8 mouse cellular contexts compared by ENCODE assay signal in genomic region chr5:142441332-142442044, GRCm38 (mm10). TPM values are rescaled to one million over a fixed set of nuclear protein-coding genes. Genes with fewer than 3 reads are reported as not detected.
DNase-seq lines count a peak whose midpoint lies in the region; ATAC-seq lines count a peak whose summit lies in the region.

No protein-coding gene starts in this region.

- no peaks in the 10 kb centered on the region for H3K9me3 ChIP-seq in forebrain, embryonic 10.5 days
- no peaks in the 10 kb centered on the region for H3K9me3 ChIP-seq in forebrain, embryonic 16.5 days (ENCODE audit: control insufficient read depth, low read length)
- no peaks in the 10 kb centered on the region for H3K9me3 ChIP-seq in forebrain, embryonic 14.5 days (replicated peaks; ENCODE audit: control insufficient read depth, low read length)
- H3K9me3 ChIP-seq in liver, embryonic 12.5 days (replicated peaks) = no peaks in the 10 kb centered on the region
- H3K9me3 ChIP-seq in stomach, embryonic 15.5 days = no peaks in the 10 kb centered on the region

- WGBS in forebrain, embryonic 10.5 days = 69% methylated on average over 22 of the region's 22 CpGs
- WGBS in forebrain, embryonic 16.5 days = 64% methylated on average over 22 of the region's 22 CpGs
- 70% methylated on average over 22 of the region's 22 CpGs for WGBS in forebrain, embryonic 14.5 days
- 44% methylated on average over 22 of the region's 22 CpGs for WGBS in liver, embryonic 12.5 days (ENCODE audit: insufficient replicate concordance)
- 48% methylated on average over 22 of the region's 22 CpGs for WGBS in stomach, embryonic 15.5 days

- peaks cover 77% of the 10 kb centered on the region for H3K4me1 ChIP-seq in forebrain, embryonic 10.5 days
- H3K4me1 ChIP-seq in forebrain, embryonic 16.5 days (replicated peaks; ENCODE audit: control insufficient read depth, insufficient read depth, low read length) = peaks cover 25% of the 10 kb centered on the region
- peaks cover 14% of the 10 kb centered on the region for H3K4me1 ChIP-seq in forebrain, embryonic 14.5 days (ENCODE audit: control insufficient read depth, insufficient read depth, low read length)
- H3K4me1 ChIP-seq in liver, embryonic 12.5 days = peaks cover 77% of the 10 kb centered on the region
- peaks cover 56% of the 10 kb centered on the region for H3K4me1 ChIP-seq in stomach, embryonic 15.5 days

- H3K27me3 ChIP-seq in forebrain, embryonic 10.5 days (ENCODE audit: poor library complexity, severe bottlenecking) = peaks cover 23% of the 10 kb centered on the region
- no peaks in the 10 kb centered on the region for H3K27me3 ChIP-seq in forebrain, embryonic 16.5 days (replicated peaks; ENCODE audit: control insufficient read depth, insufficient read depth, low read length)
- H3K27me3 ChIP-seq in forebrain, embryonic 14.5 days (replicated peaks; ENCODE audit: control insufficient read depth, insufficient read depth, low read length) = no peaks in the 10 kb centered on the region
- H3K27me3 ChIP-seq in liver, embryonic 12.5 days (replicated peaks) = no peaks in the 10 kb centered on the region
- H3K27me3 ChIP-seq in stomach, embryonic 15.5 days (replicated peaks) = no peaks in the 10 kb centered on the region

- no peak overlapping the region for H3K4me2 ChIP-seq in forebrain, embryonic 16.5 days (ENCODE audit: low read length)
- H3K4me2 ChIP-seq in forebrain, embryonic 14.5 days (ENCODE audit: low read length) = no peak overlapping the region
- H3K4me2 ChIP-seq in liver, embryonic 12.5 days = peak overlapping the region; percentile 87
- peak overlapping the region; percentile 63 for H3K4me2 ChIP-seq in stomach, embryonic 15.5 days

- peak overlapping the region; percentile 52 for H3K4me3 ChIP-seq in forebrain, embryonic 10.5 days
- no peak overlapping the region for H3K4me3 ChIP-seq in forebrain, embryonic 16.5 days (replicated peaks; ENCODE audit: low read length)
- H3K4me3 ChIP-seq in forebrain, embryonic 14.5 days (ENCODE audit: low read depth, low read length) = no peak overlapping the region
- H3K4me3 ChIP-seq in liver, embryonic 12.5 days = peak overlapping the region; percentile 60
- H3K4me3 ChIP-seq in stomach, embryonic 15.5 days (replicated peaks) = peak overlapping the region; percentile 32

- no peak for DNase-seq in forebrain, embryonic 10.5 days (ENCODE audit: extremely low spot score, low spot score)
- DNase-seq in forebrain, embryonic 14.5 days (ENCODE audit: low spot score) = no peak
- DNase-seq in frontal cortex, postnatal 14 days (ENCODE audit: low spot score in 2 of 2) = no peak
- no peak for DNase-seq in urinary bladder, postnatal 10 days (ENCODE audit: low spot score)

- peak overlapping the region; percentile 86 for H3K27ac ChIP-seq in forebrain, embryonic 10.5 days
- H3K27ac ChIP-seq in forebrain, embryonic 16.5 days (ENCODE audit: low read length) = no peak overlapping the region; the same call in 1 of the 2 replicates
- peak overlapping the region; percentile 50; the same call in 1 of the 2 replicates for H3K27ac ChIP-seq in forebrain, embryonic 14.5 days (ENCODE audit: low read depth, low read length)
- peak overlapping the region; percentile 93 for H3K27ac ChIP-seq in liver, embryonic 12.5 days
- H3K27ac ChIP-seq in stomach, embryonic 15.5 days = peak overlapping the region; percentile 96

- ATAC-seq in forebrain, embryonic 16.5 days = no peak
- peak; percentile 36 for ATAC-seq in CD4-positive, CD25-positive, alpha-beta regulatory T cell, adult 4 months
- ATAC-seq in forebrain, embryonic 14.5 days = no peak
- no peak for ATAC-seq in liver, embryonic 12.5 days
- ATAC-seq in stomach, embryonic 15.5 days (ENCODE audit: insufficient read depth, low FRiP score, low read depth) = no peak

- H3K36me3 ChIP-seq in forebrain, embryonic 10.5 days (replicated peaks) = peaks cover 27% of the 10 kb centered on the region
- no peaks in the 10 kb centered on the region for H3K36me3 ChIP-seq in forebrain, embryonic 16.5 days (ENCODE audit: control insufficient read depth, insufficient read depth)
- H3K36me3 ChIP-seq in forebrain, embryonic 14.5 days (ENCODE audit: control insufficient read depth, insufficient read depth, low read length) = 0 out of 2 replicates have a peak, but pooled peaks cover 3% of the 10 kb centered on the region
- H3K36me3 ChIP-seq in liver, embryonic 12.5 days = peaks cover 13% of the 10 kb centered on the region
- H3K36me3 ChIP-seq in stomach, embryonic 15.5 days = peaks cover 5% of the 10 kb centered on the region; the same call in 1 of the 2 replicates

- H3K9ac ChIP-seq in forebrain, embryonic 16.5 days (replicated peaks; ENCODE audit: low read depth, low read length) = no peak overlapping the region
- H3K9ac ChIP-seq in forebrain, embryonic 14.5 days (ENCODE audit: low read length) = peak overlapping the region; percentile 21; the same call in 1 of the 2 replicates
- H3K9ac ChIP-seq in liver, embryonic 12.5 days = peak overlapping the region; percentile 74
- H3K9ac ChIP-seq in stomach, embryonic 15.5 days = no peak overlapping the region

RNA-seq across cellular contexts. Expression of gene Ap5z1, which starts 22.3 kb away (rescaled TPM):
- polyA plus RNA-seq in forebrain, embryonic 10.5 days (2016; fragmentation: Nextera tagmentation; extraction: Ambion mirVana) = 10.6 and 12.5 TPM in 2 replicates
- 14.8 and 16.9 TPM in 2 replicates for polyA plus RNA-seq in forebrain, embryonic 16.5 days (2015; fragmentation: Nextera tagmentation; extraction: Ambion mirVana)
- 10 to 100 TPM; 19.5 to 28.9 TPM for polyA plus RNA-seq in CD4-positive, CD25-positive, alpha-beta regulatory T cell, adult 4 months (2017; shearing (Covaris generic))
- polyA plus RNA-seq in forebrain, embryonic 14.5 days (2014; fragmentation: Nextera tagmentation; extraction: Ambion mirVana) = 9.4 and 14.3 TPM in 2 replicates
- 6.8 and 7.4 TPM in 2 replicates for polyA plus RNA-seq in liver, embryonic 12.5 days (2016; fragmentation: Nextera tagmentation; extraction: Ambion mirVana)
- 8.5 and 9.4 TPM in 2 replicates for polyA plus RNA-seq in stomach, embryonic 15.5 days (2015; fragmentation: Nextera tagmentation; extraction: Ambion mirVana)

RNA-seq across cellular contexts. Expression of gene Foxk1, which starts 40.2 kb away (rescaled TPM):
- 4.3 and 5.2 TPM in 2 replicates for polyA plus RNA-seq in forebrain, embryonic 10.5 days (2016; fragmentation: Nextera tagmentation; extraction: Ambion mirVana)
- polyA plus RNA-seq in forebrain, embryonic 16.5 days (2015; fragmentation: Nextera tagmentation; extraction: Ambion mirVana) = 4.1 and 4.6 TPM in 2 replicates
- 10 to 100 TPM in 1 of 2 experiments, 1 to 10 TPM in 1; 8.2 to 13.2 TPM for polyA plus RNA-seq in CD4-positive, CD25-positive, alpha-beta regulatory T cell, adult 4 months (2017; shearing (Covaris generic))
- polyA plus RNA-seq in forebrain, embryonic 14.5 days (2014; fragmentation: Nextera tagmentation; extraction: Ambion mirVana) = 1.8 and 2.8 TPM in 2 replicates
- polyA plus RNA-seq in liver, embryonic 12.5 days (2016; fragmentation: Nextera tagmentation; extraction: Ambion mirVana) = 3.1 and 4.1 TPM in 2 replicates
- polyA plus RNA-seq in stomach, embryonic 15.5 days (2015; fragmentation: Nextera tagmentation; extraction: Ambion mirVana) = 5.6 and 5.7 TPM in 2 replicates

Comparison
In these comparisons a context has a peak if more than half of its experiments do, and no peak if none do; other contexts are left out.
1. H3K4me3 ChIP-seq: peak in forebrain, embryonic 10.5 days (single experiment), liver, embryonic 12.5 days (single experiment) and stomach, embryonic 15.5 days (single experiment); none in forebrain, embryonic 16.5 days (single experiment) and forebrain, embryonic 14.5 days (single experiment).
2. H3K9ac ChIP-seq: peak in forebrain, embryonic 14.5 days (single experiment) and liver, embryonic 12.5 days (single experiment); none in forebrain, embryonic 16.5 days (single experiment) and stomach, embryonic 15.5 days (single experiment).
3. H3K4me2 ChIP-seq: peak in liver, embryonic 12.5 days (single experiment) and stomach, embryonic 15.5 days (single experiment); none in forebrain, embryonic 16.5 days (single experiment) and forebrain, embryonic 14.5 days (single experiment).